Mouse (Mus musculus) hindbrain, embryonic 11.5 days (tissue): ENCODE data around the gene Hist1h2bb. TPM values are rescaled to one million over a fixed set of nuclear protein-coding genes. Genes with fewer than 3 reads are reported as not detected.

Experiments used
- ATAC-seq: fragments of 200-750 bp; cut with Nextera tagmentation; 2 replicates; pipeline ENCODE4 v1.8.0; 2017; ENCODE audit warnings: mild to moderate bottlenecking, moderate TSS enrichment, moderate library complexity; ENCODE audit not compliant: low FRiP score
- DNase-seq: peaks from one replicate; pipeline ENCODE4 v3.0.0-alpha.2; 2015; ENCODE audit warnings: low spot score
- H3K27ac ChIP-seq: fragments of 300-500 bp; sonication (generic); 2 replicates; pipeline ENCODE4 v1.5.1; 2014; ENCODE audit warnings: mild to moderate bottlenecking, low read depth, low read length
- H3K27me3 ChIP-seq: fragments of 300-500 bp; sonication (generic); 2 replicates; pipeline ENCODE4 v1.6.1; 2014; ENCODE audit warnings: mild to moderate bottlenecking, low read length, moderate library complexity, mixed read lengths; ENCODE audit not compliant: control insufficient read depth, insufficient read depth
- H3K36me3 ChIP-seq: fragments of 300-500 bp; sonication (generic); 2 replicates; pipeline ENCODE4 v1.6.1; 2014; ENCODE audit warnings: mild to moderate bottlenecking, low read length, moderate library complexity, mixed read lengths; ENCODE audit not compliant: control insufficient read depth, insufficient read depth
- H3K4me1 ChIP-seq: fragments of 300-500 bp; sonication (generic); replicated peaks from 2 replicates; pipeline ENCODE4 v1.6.1; 2014; ENCODE audit warnings: low read length, mixed read lengths; ENCODE audit not compliant: control insufficient read depth, insufficient read depth
- H3K4me2 ChIP-seq: fragments of 300-500 bp; sonication (generic); replicated peaks from 2 replicates; pipeline ENCODE4 v1.6.1; 2014; ENCODE audit warnings: mild to moderate bottlenecking, low read depth, low read length
- H3K4me3 ChIP-seq: fragments of 300-500 bp; sonication (generic); 2 replicates; pipeline ENCODE4 v1.5.1; 2014; ENCODE audit warnings: low read depth, low read length
- H3K9ac ChIP-seq: fragments of 300-500 bp; sonication (generic); 2 replicates; pipeline ENCODE4 v1.6.1; 2014; ENCODE audit warnings: low read depth, low read length
- H3K9me3 ChIP-seq: fragments of 300-500 bp; sonication (generic); 2 replicates; pipeline ENCODE4 v1.6.1; 2016; ENCODE audit warnings: low read length; ENCODE audit not compliant: control insufficient read depth
- WGBS: fragments of 180-500 bp; shearing (Covaris S2); extraction: QIAGEN DNeasy Blood & Tissue Kit; methylation state at CpG from one replicate; pipeline ENCODE4 v1.1.7; 2014; 5-methylcytosine and 5-hydroxymethylcytosine counted together
- polyA plus RNA-seq: library from polyadenylated mRNA; unstranded; fragments of >200 nt; fragmentation: Nextera tagmentation; extraction: Ambion mirVana; gene quantifications from 2 replicates; pipeline ENCODE4 v1.2.1, GENCODE M21; 2014

Gene Hist1h2bb
- polyA plus RNA-seq, 1 experiment from 2014 or later, result 1.4 TPM

DNA sequence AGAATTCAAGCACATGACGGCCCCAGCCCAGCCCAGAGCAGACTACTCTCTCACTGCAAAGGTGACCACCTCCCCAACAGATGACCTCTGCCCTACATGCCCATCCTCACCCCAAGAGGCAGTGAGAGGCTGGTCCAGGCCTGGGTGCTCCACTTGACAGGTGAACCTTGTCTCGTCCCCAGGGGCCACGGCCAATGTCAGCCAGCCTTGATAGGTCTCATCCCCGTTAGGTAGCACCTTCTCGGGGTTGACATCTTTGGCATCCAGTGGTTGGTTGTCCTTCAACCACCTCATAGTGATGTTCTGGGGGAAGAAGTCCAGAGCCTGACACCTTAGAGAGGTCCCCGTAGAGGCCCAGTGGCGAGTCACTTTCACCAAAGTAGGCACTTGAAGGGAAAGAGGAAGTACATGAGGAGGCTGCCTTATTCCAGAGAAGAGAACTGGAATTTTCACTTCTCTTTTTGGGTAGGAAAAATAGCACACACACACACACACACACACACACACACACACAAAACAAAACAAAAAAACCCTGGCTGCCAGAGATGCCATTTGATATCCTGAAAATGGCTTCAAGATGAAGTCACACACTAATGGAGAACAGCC is 40.7 kb upstream of the Hist1h2bb start:
- Histone ChIP-seq H3K36me3 (no peaks in the 10 kb centered on the region), H3K27ac (no peak overlapping the region), H3K4me3 (no peak overlapping the region), H3K9ac (no peak overlapping the region), H3K4me2 (no peak overlapping the region), H3K27me3 (no peaks in the 10 kb centered on the region), H3K4me1 (peaks cover 3% of the 10 kb centered on the region; the same call in 1 of the 2 replicates), H3K9me3 (no peaks in the 10 kb centered on the region)
- WGBS, result 97% methylated on average over 7 of the region's 7 CpGs
- DNase-seq (no peak), ATAC-seq (no peak)

- Histone ChIP-seq H3K4me3 (no peak overlapping the region), H3K36me3 (no peaks in the 10 kb centered on the region), H3K27ac (no peak overlapping the region), H3K4me1 (peaks cover 3% of the 10 kb centered on the region; the same call in 1 of the 2 replicates), H3K4me2 (no peak overlapping the region), H3K9ac (no peak overlapping the region), H3K9me3 (no peaks in the 10 kb centered on the region), H3K27me3 (no peaks in the 10 kb centered on the region)
- ATAC-seq (no peak), DNase-seq (no peak)
- 92% methylated on average over 12 of the region's 12 CpGs for WGBS
Observed at GRCm38 (mm10) chr13:23706771-23707170, 39.8 kb upstream of the Hist1h2bb start.

GRCm38 (mm10) chr13:23708041-23708440 is 38.5 kb upstream of the Hist1h2bb start:
- WGBS, result 88% methylated on average over 4 of the region's 4 CpGs
- Histone ChIP-seq H3K9me3 (no peaks in the 10 kb centered on the region), H3K4me1 (peaks cover 3% of the 10 kb centered on the region; the same call in 1 of the 2 replicates), H3K4me3 (no peak overlapping the region), H3K36me3 (no peaks in the 10 kb centered on the region), H3K4me2 (no peak overlapping the region), H3K27me3 (no peaks in the 10 kb centered on the region), H3K9ac (no peak overlapping the region), H3K27ac (no peak overlapping the region)
- ATAC-seq (no peak), DNase-seq (no peak)

- Histone ChIP-seq H3K9me3 (no peaks in the 10 kb centered on the region), H3K36me3 (no peaks in the 10 kb centered on the region), H3K9ac (no peak overlapping the region), H3K4me2 (no peak overlapping the region), H3K4me1 (peaks cover 3% of the 10 kb centered on the region; the same call in 1 of the 2 replicates), H3K4me3 (no peak overlapping the region), H3K27me3 (no peaks in the 10 kb centered on the region), H3K27ac (no peak overlapping the region)
- WGBS, result 80% methylated on average over 4 of the region's 4 CpGs
- ATAC-seq (no peak), DNase-seq (no peak)
Observed at GRCm38 (mm10) chr13:23708654-23709053, 37.9 kb upstream of the Hist1h2bb start.

DNA sequence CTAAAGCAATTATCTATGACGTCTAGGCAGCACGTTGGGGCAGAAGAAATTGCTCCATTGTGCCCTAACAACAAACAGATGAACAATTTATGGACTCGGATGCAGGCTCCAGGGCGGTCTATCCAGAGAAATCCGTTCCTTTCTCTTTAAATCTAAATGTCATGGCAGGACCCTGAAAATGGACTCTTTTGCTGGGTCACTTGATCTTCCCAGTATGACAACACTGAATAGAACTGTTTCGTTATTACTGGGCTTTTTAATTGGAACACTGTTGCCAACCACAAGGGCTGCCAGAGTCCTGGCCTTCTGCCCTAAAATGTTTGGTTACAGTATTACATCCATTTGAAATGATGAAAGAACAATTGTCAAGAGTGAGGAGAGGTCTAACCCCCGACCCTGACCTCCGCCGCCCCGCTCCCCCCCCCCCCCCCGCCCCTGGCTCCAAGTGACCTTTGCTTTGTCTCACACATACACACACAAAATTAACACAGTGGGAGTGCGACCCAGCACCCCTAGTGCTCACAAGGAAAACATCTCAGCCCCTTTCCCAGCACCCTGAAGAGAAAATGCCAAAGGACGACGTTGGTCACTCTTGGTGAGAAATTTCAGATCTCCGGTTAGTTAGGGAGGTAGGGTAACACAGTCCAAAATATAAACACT is 36.7 kb upstream of the Hist1h2bb start:
- H3K9me3 ChIP-seq, result no peaks in the 10 kb centered on the region
- WGBS, result 11% methylated on average over 15 of the region's 15 CpGs
- H3K27ac ChIP-seq, result no peak overlapping the region
- peak overlapping the region; percentile 16 for H3K9ac ChIP-seq
- peak overlapping the region; percentile 22 for H3K4me3 ChIP-seq
- no peak for ATAC-seq
- peaks cover 3% of the 10 kb centered on the region; the same call in 1 of the 2 replicates for H3K4me1 ChIP-seq
- no peak for DNase-seq
- no peaks in the 10 kb centered on the region for H3K36me3 ChIP-seq
- no peaks in the 10 kb centered on the region for H3K27me3 ChIP-seq
- H3K4me2 ChIP-seq, result peak overlapping the region; percentile 57

GRCm38 (mm10) chr13:23710374-23711089 is 36.0 kb upstream of the Hist1h2bb start, which contains the start of gene Hfe:
Gene Hfe (minus strand): TSS chr13:23710854.
- no peaks in the 10 kb centered on the region for H3K9me3 ChIP-seq
- peak within 1 kb of the TSS; percentile 16 for H3K9ac ChIP-seq
- ATAC-seq, result no peak; the same call in 1 of the 2 replicates
- WGBS, result 2% methylated on average over 17 of the region's 17 CpGs
- peaks cover 3% of the 10 kb centered on the region; the same call in 1 of the 2 replicates for H3K4me1 ChIP-seq
- peak; percentile 57 for DNase-seq
- H3K4me3 ChIP-seq, result peak within 1 kb of the TSS; percentile 22
- peak within 1 kb of the TSS; percentile 57 for H3K4me2 ChIP-seq
- no peaks in the 10 kb centered on the region for H3K36me3 ChIP-seq
- H3K27ac ChIP-seq, result no peak within 1 kb of the TSS
- H3K27me3 ChIP-seq, result no peaks in the 10 kb centered on the region

DNA sequence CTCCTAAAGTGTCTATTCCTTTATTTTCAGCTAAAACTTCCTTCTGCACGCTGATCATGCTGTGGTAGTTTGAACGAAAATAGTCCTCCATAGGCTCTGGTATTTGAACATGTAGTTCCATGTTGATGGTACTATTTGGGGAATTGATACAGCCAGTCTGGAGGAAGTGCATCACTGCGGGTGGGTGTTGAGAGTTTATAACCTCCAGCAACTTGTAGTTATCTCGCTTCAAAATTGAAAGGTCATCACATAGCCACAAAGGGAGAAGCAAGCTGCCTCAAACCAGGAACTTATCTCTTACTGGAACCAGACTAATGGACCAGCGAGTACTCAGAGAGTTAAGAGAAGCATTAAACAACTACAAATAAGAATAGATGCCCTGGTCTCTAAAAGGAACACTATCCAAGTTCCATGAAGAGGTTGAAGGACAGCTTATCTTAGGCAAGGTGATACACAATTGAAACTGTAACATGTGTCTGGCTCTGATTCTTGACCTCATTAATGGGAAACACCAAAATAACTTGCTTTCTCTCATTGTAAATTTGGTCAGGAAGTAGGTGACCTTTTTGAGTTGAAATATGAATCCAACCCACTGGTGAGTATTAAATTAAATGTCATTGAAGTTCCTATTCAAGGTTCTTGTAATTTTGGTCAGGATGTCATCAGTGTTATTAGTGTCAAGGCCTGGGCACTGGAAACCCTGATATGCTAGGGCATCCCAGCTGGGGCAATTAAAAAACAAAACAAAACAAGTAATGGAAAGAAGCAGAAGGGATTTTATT is 30.1 kb upstream of the Hist1h2bb start:
- 88% methylated on average over 5 of the region's 5 CpGs for WGBS
- no peak overlapping the region for H3K4me2 ChIP-seq
- no peaks in the 10 kb centered on the region for H3K9me3 ChIP-seq
- no peak for DNase-seq
- H3K27me3 ChIP-seq, result no peaks in the 10 kb centered on the region
- H3K27ac ChIP-seq, result no peak overlapping the region
- H3K9ac ChIP-seq, result no peak overlapping the region
- no peaks in the 10 kb centered on the region for H3K4me1 ChIP-seq
- no peaks in the 10 kb centered on the region for H3K36me3 ChIP-seq
- no peak overlapping the region for H3K4me3 ChIP-seq
- ATAC-seq, result no peak

DNA sequence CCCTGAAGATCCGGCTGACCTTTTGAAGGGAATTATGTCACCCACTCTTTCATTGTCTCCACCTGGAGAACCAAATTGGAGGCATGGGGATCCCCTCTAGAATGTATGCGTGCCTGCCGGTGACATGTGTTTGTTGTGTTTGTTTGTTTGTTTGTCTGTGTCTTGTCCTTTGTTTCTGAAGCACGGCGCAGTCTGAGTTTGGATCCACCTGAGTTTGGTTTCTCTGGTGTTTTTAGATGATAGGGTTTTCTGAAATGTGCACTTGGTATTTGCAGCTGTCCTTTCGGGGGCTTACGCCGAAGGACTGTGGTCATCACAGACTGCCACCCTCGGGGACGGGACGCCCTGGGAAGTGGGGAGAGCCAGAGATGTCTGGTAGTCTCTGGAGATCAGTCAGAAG is 29.4 kb upstream of the Hist1h2bb start:
- no peak overlapping the region for H3K27ac ChIP-seq
- no peaks in the 10 kb centered on the region for H3K9me3 ChIP-seq

More for the DNA sequence above, 29.4 kb upstream of the Hist1h2bb start:
- Histone ChIP-seq H3K4me1 (no peaks in the 10 kb centered on the region), H3K36me3 (no peaks in the 10 kb centered on the region), H3K27me3 (no peaks in the 10 kb centered on the region), H3K4me2 (no peak overlapping the region), H3K9ac (no peak overlapping the region), H3K4me3 (no peak overlapping the region)
- ATAC-seq, result no peak
- DNase-seq, result no peak
- WGBS, result 46% methylated on average over 11 of the region's 11 CpGs
